24 mouse cellular contexts compared by ENCODE assay signal in genomic region chr7:93893701-93894100, GRCm38 (mm10).
"Had no signal": no experiment of that assay in that cellular context is flagged by ENCODE, and none has a peak within 500 bp of the region (broad histone marks: within the 10 kb centered on the region; RNA-seq: fewer than 3 reads in every experiment).

No protein-coding gene starts in this region.

- H3K27ac ChIP-seq: heart, adult 2 months; hindbrain, embryonic 10.5 days; hindbrain, embryonic 12.5 days; hindbrain, embryonic 14.5 days; intestine, embryonic 15.5 days; left cerebral cortex, adult 2 months; limb, embryonic 10.5 days; limb, embryonic 12.5 days; liver, embryonic 13.5 days; liver, embryonic 15.5 days had no signal

- H3K4me1 ChIP-seq: heart, embryonic 12.5 days; hindbrain, embryonic 10.5 days; hindbrain, embryonic 12.5 days; intestine, embryonic 15.5 days; limb, embryonic 10.5 days; limb, embryonic 12.5 days; liver, embryonic 13.5 days; liver, embryonic 15.5 days had no signal

- ATAC-seq: hindbrain, embryonic 16.5 days; inflammation-experienced regulatory T-cells, adult 6 months; intestine, embryonic 15.5 days; intestine, postnatal 0 days had no signal

- H3K4me3 ChIP-seq: heart, adult 2 months; heart, embryonic 12.5 days; hindbrain, embryonic 10.5 days; hindbrain, embryonic 12.5 days; intestine, embryonic 15.5 days; left cerebral cortex, adult 2 months; limb, embryonic 10.5 days; limb, embryonic 12.5 days; liver, embryonic 13.5 days; liver, embryonic 15.5 days had no signal

- DNase-seq: gastrocnemius, postnatal 14 days; gastrocnemius, postnatal 36 days; heart, adult 11 months; heart, adult 2 months; heart, postnatal 10 days; heart, postnatal 4 days; kidney, adult 18-20 months; kidney, adult 8-10 months; kidney, postnatal 10 days; kidney, postnatal 36 days; liver; liver, embryonic 13.5 days had no signal

- H3K9me3 ChIP-seq: hindbrain, embryonic 10.5 days; hindbrain, embryonic 12.5 days; intestine, embryonic 15.5 days; limb, embryonic 10.5 days; limb, embryonic 12.5 days; liver, embryonic 13.5 days; liver, embryonic 15.5 days had no signal

- H3K27me3 ChIP-seq: heart, embryonic 12.5 days; hindbrain, embryonic 12.5 days; intestine, embryonic 15.5 days; limb, embryonic 12.5 days; liver, embryonic 13.5 days; liver, embryonic 15.5 days had no signal

- H3K36me3 ChIP-seq: heart, embryonic 12.5 days; hindbrain, embryonic 10.5 days; hindbrain, embryonic 12.5 days; intestine, embryonic 15.5 days; limb, embryonic 10.5 days; limb, embryonic 12.5 days; liver, embryonic 13.5 days; liver, embryonic 15.5 days had no signal
